Comparison of ENCODE assay signal across 8 mouse cellular contexts in genomic region chr9:22532810-22533447, GRCm38 (mm10). TPM values are rescaled to one million over a fixed set of nuclear protein-coding genes. Genes with fewer than 3 reads are reported as not detected.
A peak's percentile ranks its signal among the peaks of the same experiment; 100 is the strongest.
DNase-seq lines count a peak whose midpoint lies in the region; ATAC-seq lines count a peak whose summit lies in the region.

No protein-coding gene starts in this region.

- H3K4me3 ChIP-seq in forebrain, embryonic 14.5 days (ENCODE audit: low read depth, low read length): no peak overlapping the region
- H3K4me3 ChIP-seq in limb, embryonic 10.5 days: no peak overlapping the region

- peak; percentile 11 for DNase-seq in adrenal gland, adult 2 months
- DNase-seq in adrenal gland, adult 8-10 months: no peak
- DNase-seq in adrenal gland, postnatal 36 days: peak; percentile 25 to 35
- DNase-seq in forebrain, embryonic 14.5 days (ENCODE audit: low spot score): peak; percentile 85
- DNase-seq in kidney, adult 9 months: peak; percentile 28
- DNase-seq in limb, embryonic 10.5 days (ENCODE audit: low spot score): peak; percentile 46
- peak; percentile 26 for DNase-seq in neural tube, embryonic 10.5 days (ENCODE audit: extremely low spot score, low spot score)
- no peak for DNase-seq in spleen, adult 12 weeks (ENCODE audit: low spot score)

- H3K4me2 ChIP-seq in forebrain, embryonic 14.5 days (ENCODE audit: low read length): no peak overlapping the region

- no peaks in the 10 kb centered on the region for H3K9me3 ChIP-seq in forebrain, embryonic 14.5 days (replicated peaks; ENCODE audit: control insufficient read depth, low read length)
- no peaks in the 10 kb centered on the region for H3K9me3 ChIP-seq in limb, embryonic 10.5 days (replicated peaks)

- H3K9ac ChIP-seq in forebrain, embryonic 14.5 days (ENCODE audit: low read length): no peak overlapping the region

- ATAC-seq in forebrain, embryonic 14.5 days: peak; percentile 92

- H3K4me1 ChIP-seq in forebrain, embryonic 14.5 days (ENCODE audit: control insufficient read depth, insufficient read depth, low read length): no peaks in the 10 kb centered on the region; the same call in 1 of the 2 replicates
- H3K4me1 ChIP-seq in limb, embryonic 10.5 days: peaks cover 22% of the 10 kb centered on the region

- no peaks in the 10 kb centered on the region for H3K36me3 ChIP-seq in forebrain, embryonic 14.5 days (ENCODE audit: control insufficient read depth, insufficient read depth, low read length)
- H3K36me3 ChIP-seq in limb, embryonic 10.5 days: no peaks in the 10 kb centered on the region

- no peak overlapping the region for H3K27ac ChIP-seq in forebrain, embryonic 14.5 days (ENCODE audit: low read depth, low read length)
- no peak overlapping the region for H3K27ac ChIP-seq in limb, embryonic 10.5 days

- no peaks in the 10 kb centered on the region for H3K27me3 ChIP-seq in forebrain, embryonic 14.5 days (replicated peaks; ENCODE audit: control insufficient read depth, insufficient read depth, low read length)
- H3K27me3 ChIP-seq in limb, embryonic 10.5 days (ENCODE audit: low read depth, poor library complexity, severe bottlenecking): no peaks in the 10 kb centered on the region

- 53% methylated on average over 9 of the region's 9 CpGs for WGBS in forebrain, embryonic 14.5 days
- WGBS in limb, embryonic 10.5 days: 56% methylated on average over 9 of the region's 9 CpGs

RNA-seq across cellular contexts. Expression of gene Bbs9, which starts 57.4 kb away (rescaled TPM):
- 10 to 100 TPM; 12.8 to 18.0 TPM for total RNA-seq in adrenal gland, adult 2 months (2021)
- 4.3 and 6.0 TPM in 2 replicates for polyA plus RNA-seq in adrenal gland, adult 2 months (2012; rRNA removed)
- 10 to 100 TPM; 18.1 to 34.9 (median 27.1) TPM for total RNA-seq in adrenal gland, adult 8-10 months (2022)
- 10 to 100 TPM; 13.2 to 13.4 TPM for total RNA-seq in adrenal gland, postnatal 36 days (2021)
- 18.1 and 19.8 TPM in 2 replicates for polyA plus RNA-seq in forebrain, embryonic 14.5 days (2014; fragmentation: Nextera tagmentation; extraction: Ambion mirVana)
- 11.2 and 13.5 TPM in 2 replicates for polyA plus RNA-seq in limb, embryonic 10.5 days (2016; fragmentation: Nextera tagmentation; extraction: Ambion mirVana)

Comparison
In these comparisons a context has a peak if more than half of its experiments do, and no peak if none do; other contexts are left out.
1. DNase-seq: peak in adrenal gland, adult 2 months (single experiment), adrenal gland, postnatal 36 days (2 of 2), forebrain, embryonic 14.5 days (single experiment), kidney, adult 9 months (single experiment), limb, embryonic 10.5 days (single experiment) and neural tube, embryonic 10.5 days (single experiment); none in adrenal gland, adult 8-10 months (single experiment) and spleen, adult 12 weeks (single experiment).